Mouse (Mus musculus) forebrain, embryonic 14.5 days (tissue): Measurements from ENCODE around the gene Vmn1r232. TPM values are rescaled to one million over a fixed set of nuclear protein-coding genes. Genes with fewer than 3 reads are reported as not detected.

Experiments used
- polyA plus RNA-seq: library from polyadenylated mRNA; unstranded; fragments of >200 nt; fragmentation: Nextera tagmentation; extraction: Ambion mirVana; gene quantifications from 2 replicates; pipeline ENCODE4 v1.2.1, GENCODE M21; 2014

Vmn1r232 gene
- polyA plus RNA-seq, 1 experiment from 2014 or later: not detected

Other genes with a start within 250 kb of the Vmn1r232 start
- gene Vmn1r226, start 236.9 kb downstream of the Vmn1r232 start, polyA plus RNA-seq: not detected in 2 replicates
- not detected in 2 replicates for gene Vmn1r227, start 189.9 kb downstream of the Vmn1r232 start, polyA plus RNA-seq
- not detected in 2 replicates for gene Vmn1r228, start 133.6 kb downstream of the Vmn1r232 start, polyA plus RNA-seq
- gene Vmn1r229, start 108.2 kb downstream of the Vmn1r232 start, polyA plus RNA-seq: not detected in 2 replicates
- gene Vmn1r230, start 79.3 kb downstream of the Vmn1r232 start, polyA plus RNA-seq: not detected in 2 replicates
- gene Vmn1r231, start 14.6 kb downstream of the Vmn1r232 start, polyA plus RNA-seq: not detected in 2 replicates
- 695 and 703 TPM in 2 replicates for gene Ppp2r1a, start 25.6 kb upstream of the Vmn1r232 start, polyA plus RNA-seq
- not detected in 2 replicates for gene Vmn1r233, start 76.8 kb upstream of the Vmn1r232 start, polyA plus RNA-seq
- gene Zfp160, start 89.2 kb upstream of the Vmn1r232 start, polyA plus RNA-seq: 17.6 and 23.2 TPM in 2 replicates